Mouse (Mus musculus) liver, embryonic 14.5 days (tissue): ENCODE data around the gene Col4a2. TPM values are rescaled to one million over a fixed set of nuclear protein-coding genes. Genes with fewer than 3 reads are reported as not detected.

ENCODE experiments used
- ATAC-seq: fragments of 200-750 bp; cut with Nextera tagmentation; 2 replicates; pipeline ENCODE4 v1.8.0; 2017; ENCODE audit warnings: moderate number of reproducible peaks, mild to moderate bottlenecking, moderate library complexity; ENCODE audit not compliant: insufficient read depth
- DNase-seq, 3 experiments: peaks; one replicate each; pipeline ENCODE4 v3.0.0-alpha.2; 2012 to 2013; ENCODE audit warnings: low read depth in 3 of 3, low spot score in 3 of 3
- H3K27ac ChIP-seq: fragments of 300-500 bp; sonication (generic); 2 replicates; pipeline ENCODE4 v1.5.1; 2014; ENCODE audit warnings: moderate library complexity, mild to moderate bottlenecking, control low read depth, inconsistent platforms
- H3K27me3 ChIP-seq: fragments of 300-500 bp; sonication (generic); 2 replicates; pipeline ENCODE4 v1.6.1; 2014; ENCODE audit warnings: mild to moderate bottlenecking, low read length, moderate library complexity; ENCODE audit not compliant: control insufficient read depth, insufficient read depth
- H3K36me3 ChIP-seq: fragments of 300-500 bp; sonication (generic); replicated peaks from 2 replicates; pipeline ENCODE4 v1.6.1; 2014; ENCODE audit warnings: low read depth; ENCODE audit not compliant: control insufficient read depth, insufficient read depth
- H3K4me1 ChIP-seq, 2 experiments: fragments of 200-500 bp in 1 of 2; fragments of 300-500 bp in 1 of 2; sonication (generic) in 1 of 2; replicated peaks; 2 replicates each; pipeline ENCODE4 v1.6.1; 2012 to 2014; ENCODE audit warnings: antibody characterized with exemption in 1 of 2, inconsistent platforms in 1 of 2, low read length in 1 of 2; ENCODE audit not compliant: control insufficient read depth in 2 of 2, insufficient read depth in 2 of 2
- H3K4me2 ChIP-seq: fragments of 300-500 bp; sonication (generic); 2 replicates; pipeline ENCODE4 v1.6.1; 2014; ENCODE audit warnings: low read depth, mild to moderate bottlenecking, control low read depth, moderate library complexity
- H3K4me3 ChIP-seq, 2 experiments: fragments of 200-500 bp in 1 of 2; fragments of 300-500 bp in 1 of 2; sonication (generic) in 1 of 2; 2 replicates each; pipeline ENCODE4 v1.5.1; 2012 to 2014; ENCODE audit warnings: low read depth in 2 of 2, low read length in 2 of 2, mild to moderate bottlenecking in 2 of 2, control low read depth in 1 of 2, inconsistent platforms in 1 of 2, moderate library complexity in 1 of 2; ENCODE audit not compliant: insufficient read depth in 1 of 2
- H3K9ac ChIP-seq: fragments of 300-500 bp; sonication (generic); replicated peaks from 2 replicates; pipeline ENCODE4 v1.6.1; 2014; ENCODE audit warnings: mild to moderate bottlenecking, control low read depth, moderate library complexity
- H3K9me3 ChIP-seq: fragments of 300-500 bp; sonication (generic); 2 replicates; pipeline ENCODE4 v1.6.1; 2016; ENCODE audit warnings: low read length, mixed read lengths; ENCODE audit not compliant: control insufficient read depth
- CTCF ChIP-seq: IDR thresholded peaks from 2 replicates; pipeline ENCODE4 v1.5.1; 2016; ENCODE audit warnings: antibody characterized with exemption, low read depth, control low read depth
- EP300 ChIP-seq: IDR thresholded peaks from 2 replicates; pipeline ENCODE4 v1.6.1; 2016; ENCODE audit warnings: antibody characterized with exemption, low read depth
- WGBS: fragments of 180-500 bp; shearing (Covaris S2); extraction: QIAGEN DNeasy Blood & Tissue Kit; methylation state at CpG from one replicate; pipeline ENCODE4 v1.1.7; 2014; ENCODE audit not compliant: insufficient replicate concordance; 5-methylcytosine and 5-hydroxymethylcytosine counted together
- polyA plus RNA-seq, 2 experiments: library from polyadenylated mRNA; depleted of rRNA in 1 of 2; stranded (reverse) in 1 of 2; unstranded in 1 of 2; fragments of >200 nt; fragmentation: Nextera tagmentation in 1 of 2; extraction: Ambion mirVana in 1 of 2; gene quantifications; 2 replicates each; pipeline versions ENCODE4 v1.2.1 to v1.2.3; 2012 to 2014

The Col4a2 gene
- polyA plus RNA-seq, 2 experiments, result 4.7 to 4.9 TPM

- H3K4me3 ChIP-seq, result no peak overlapping the region
- no peaks in the 10 kb centered on the region for H3K9me3 ChIP-seq
- H3K36me3 ChIP-seq, result no peaks in the 10 kb centered on the region
- ATAC-seq (no peak), DNase-seq (no peak)
- 66% methylated on average over 9 of the region's 9 CpGs for WGBS
- no peak overlapping the region for H3K4me2 ChIP-seq
- H3K4me1 ChIP-seq, result peaks cover 0 to 5% of the 10 kb centered on the region in 2 experiments; a peak in 2 of 4 replicates
- TF ChIP-seq CTCF (no peak), EP300 (no peak)
- H3K27ac ChIP-seq, result no peak overlapping the region
- no peaks in the 10 kb centered on the region for H3K27me3 ChIP-seq
- H3K9ac ChIP-seq, result no peak overlapping the region
Measured at GRCm38 (mm10) chr8:11338507-11338906, 25.9 kb downstream of the Col4a2 start.

- 22% methylated on average over 12 of the region's 12 CpGs for WGBS
- 0 out of 2 replicates have a peak, but pooled peaks have one; percentile 23 for ATAC-seq
- no peak for TF ChIP-seq CTCF
Measured at GRCm38 (mm10) chr8:11340310-11341110, 27.9 kb downstream of the Col4a2 start.

GRCm38 (mm10) chr8:11341111-11341566 lies 28.5 kb downstream of the Col4a2 start:
- Histone ChIP-seq H3K4me1 (peaks cover 0 to 5% of the 10 kb centered on the region in 2 experiments; a peak in 2 of 4 replicates), H3K27ac (no peak overlapping the region), H3K9ac (no peak overlapping the region), H3K27me3 (no peaks in the 10 kb centered on the region), H3K9me3 (no peaks in the 10 kb centered on the region), H3K4me3 (no peak overlapping the region), H3K4me2 (no peak overlapping the region), H3K36me3 (no peaks in the 10 kb centered on the region)
- ATAC-seq (no peak), DNase-seq (no peak)
- WGBS, result 9% methylated on average over 3 of the region's 3 CpGs
- TF ChIP-seq EP300 (no peak), CTCF (no peak)

More at GRCm38 (mm10) chr8:11340310-11341110, 27.9 kb downstream of the Col4a2 start:
- H3K4me1 ChIP-seq, result peaks cover 0 to 5% of the 10 kb centered on the region in 2 experiments; a peak in 2 of 4 replicates
- no peak for DNase-seq
- H3K27ac ChIP-seq, result no peak overlapping the region
- no peak overlapping the region for H3K9ac ChIP-seq
- H3K4me3 ChIP-seq, result no peak overlapping the region
- no peaks in the 10 kb centered on the region for H3K27me3 ChIP-seq
- H3K36me3 ChIP-seq, result no peaks in the 10 kb centered on the region
- no peak overlapping the region for H3K4me2 ChIP-seq
- no peaks in the 10 kb centered on the region for H3K9me3 ChIP-seq

GRCm38 (mm10) chr8:11344459-11344858 lies 31.9 kb downstream of the Col4a2 start:
- H3K36me3 ChIP-seq, result no peaks in the 10 kb centered on the region
- 56% methylated on average over 9 of the region's 9 CpGs for WGBS
- H3K4me2 ChIP-seq, result no peak overlapping the region
- no peak overlapping the region for H3K4me3 ChIP-seq
- H3K27ac ChIP-seq, result no peak overlapping the region
- DNase-seq (no peak), ATAC-seq (no peak)
- no peak for TF ChIP-seq EP300
- no peak for TF ChIP-seq CTCF
- H3K9ac ChIP-seq, result no peak overlapping the region
- H3K9me3 ChIP-seq, result no peaks in the 10 kb centered on the region
- H3K27me3 ChIP-seq, result no peaks in the 10 kb centered on the region
- H3K4me1 ChIP-seq, result peaks cover 0 to 5% of the 10 kb centered on the region in 2 experiments; a peak in 2 of 4 replicates

GRCm38 (mm10) chr8:11346225-11346624 lies 33.6 kb downstream of the Col4a2 start:
- no peak for ATAC-seq
- TF ChIP-seq EP300 (no peak), CTCF (no peak)
- no peaks in the 10 kb centered on the region for H3K9me3 ChIP-seq
- no peak overlapping the region for H3K9ac ChIP-seq
- no peaks in the 10 kb centered on the region for H3K36me3 ChIP-seq
- no peaks in the 10 kb centered on the region for H3K27me3 ChIP-seq
- H3K4me2 ChIP-seq, result no peak overlapping the region
- WGBS, result 61% methylated on average over 10 of the region's 10 CpGs
- DNase-seq, result no peak
- no peak overlapping the region for H3K27ac ChIP-seq
- H3K4me1 ChIP-seq, result no peaks in the 10 kb centered on the region
- no peak overlapping the region for H3K4me3 ChIP-seq
